Mouse (Mus musculus): ENCODE data around the gene Ezh1.

DNA sequence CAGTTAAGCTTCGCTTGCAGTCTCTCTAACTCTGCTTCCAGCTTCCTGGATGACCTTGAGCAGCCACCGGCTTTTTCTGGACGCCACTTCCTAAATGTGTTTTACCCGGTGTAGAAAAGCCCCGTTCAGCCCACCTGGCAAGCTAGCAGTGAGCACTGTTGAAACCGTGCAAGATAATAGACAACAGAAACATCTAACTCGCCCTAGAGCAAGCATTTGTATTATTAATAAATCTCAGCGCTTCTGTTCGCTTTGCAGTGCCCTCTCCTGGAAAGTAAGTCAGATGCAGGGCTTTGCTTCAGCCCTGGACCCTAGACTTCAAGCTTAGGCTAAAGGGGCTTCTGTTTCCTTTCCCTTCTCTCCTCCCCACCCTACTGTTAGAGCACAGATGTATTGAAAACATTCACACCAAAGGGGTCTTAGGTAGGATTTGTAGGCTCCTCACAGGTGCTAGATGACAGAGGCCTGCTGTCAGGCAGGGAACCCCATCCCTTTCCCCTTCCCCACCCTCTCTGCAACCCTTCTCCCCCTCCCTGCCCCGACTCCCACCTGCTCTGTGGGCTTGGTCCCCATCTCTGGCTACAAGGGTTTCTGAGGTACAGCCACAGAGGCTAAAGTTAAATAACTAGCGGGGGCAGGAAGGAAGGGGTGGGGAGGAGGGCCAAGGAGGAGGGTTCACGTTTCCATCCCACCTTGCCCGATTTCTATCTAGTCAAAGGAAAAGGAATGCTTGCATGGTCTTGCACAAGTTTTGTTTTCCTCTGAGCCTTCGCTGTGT, 51.2 kb downstream of the Ezh1 start, which contains the start of gene Ccr10:
- TF ChIP-seq CTCF (IDR thresholded peaks at IDR 0.05; ENCODE audit: borderline replicate concordance, insufficient read depth, low read length) (no peak), POLR2A (IDR thresholded peaks at IDR 0.05; ENCODE audit: low read depth, low read length) (no peak)
